Mouse (Mus musculus): Measurements from ENCODE around the gene Ola1. TPM values are rescaled to one million over a fixed set of nuclear protein-coding genes. Genes with fewer than 3 reads are reported as not detected.

Gene Ola1
- total RNA-seq, 2 experiments from 2014 or later = 66.1 to 68.9 TPM

GRCm38 (mm10) chr2:73150526-73150925 lies 68.2 kb downstream of the Ola1 start:
- no peak for DNase-seq

- DNase-seq = no peak
Observed at GRCm38 (mm10) chr2:73146111-73146510, 72.6 kb downstream of the Ola1 start.

- DNase-seq = no peak
Observed at GRCm38 (mm10) chr2:73143732-73144131, 75.0 kb downstream of the Ola1 start.

- DNase-seq = no peak
Observed at GRCm38 (mm10) chr2:73142832-73143470, 75.8 kb downstream of the Ola1 start.

GRCm38 (mm10) chr2:73132897-73133296 lies 85.8 kb downstream of the Ola1 start:
- no peak for DNase-seq

GRCm38 (mm10) chr2:73127686-73128085 lies 91.0 kb downstream of the Ola1 start:
- DNase-seq = no peak

GRCm38 (mm10) chr2:73118781-73119180 lies 99.9 kb downstream of the Ola1 start:
- no peak for DNase-seq

- DNase-seq = no peak
Observed at GRCm38 (mm10) chr2:73107089-73107488, 111.6 kb downstream of the Ola1 start.

GRCm38 (mm10) chr2:73096491-73096890 lies 122.2 kb downstream of the Ola1 start:
- DNase-seq = no peak

GRCm38 (mm10) chr2:73095300-73095699 lies 123.4 kb downstream of the Ola1 start:
- DNase-seq = no peak

- no peak for DNase-seq
Observed at GRCm38 (mm10) chr2:73093032-73093431, 125.7 kb downstream of the Ola1 start.

GRCm38 (mm10) chr2:73091302-73091701 lies 127.4 kb downstream of the Ola1 start:
- no peak for DNase-seq

- DNase-seq = no peak
Observed at GRCm38 (mm10) chr2:73087641-73088040, 131.1 kb downstream of the Ola1 start.

GRCm38 (mm10) chr2:73085669-73086304 lies 132.9 kb downstream of the Ola1 start:
- DNase-seq = peak; percentile 25

- no peak for DNase-seq
Observed at GRCm38 (mm10) chr2:73082476-73082875, 136.2 kb downstream of the Ola1 start.

GRCm38 (mm10) chr2:73081861-73082260 lies 136.9 kb downstream of the Ola1 start:
- DNase-seq = no peak

- DNase-seq = no peak
Observed at GRCm38 (mm10) chr2:73080084-73080483, 138.6 kb downstream of the Ola1 start.

GRCm38 (mm10) chr2:73079311-73079710 lies 139.4 kb downstream of the Ola1 start:
- DNase-seq = no peak

- DNase-seq = no peak
Observed at GRCm38 (mm10) chr2:73073811-73074472, 144.8 kb downstream of the Ola1 start.

- no peak for DNase-seq
Observed at GRCm38 (mm10) chr2:73071201-73071600, 147.5 kb downstream of the Ola1 start.

GRCm38 (mm10) chr2:73070449-73071076 lies 148.2 kb downstream of the Ola1 start:
- no peak for DNase-seq

- DNase-seq = no peak
Observed at GRCm38 (mm10) chr2:73069223-73069825, 149.4 kb downstream of the Ola1 start.
